Mouse (Mus musculus): ENCODE data around the gene Cadm1. TPM values are rescaled to one million over a fixed set of nuclear protein-coding genes. Genes with fewer than 3 reads are reported as not detected.

Gene Cadm1
- polyA plus RNA-seq, 1 experiment from 2014 or later: 206 TPM

DNA sequence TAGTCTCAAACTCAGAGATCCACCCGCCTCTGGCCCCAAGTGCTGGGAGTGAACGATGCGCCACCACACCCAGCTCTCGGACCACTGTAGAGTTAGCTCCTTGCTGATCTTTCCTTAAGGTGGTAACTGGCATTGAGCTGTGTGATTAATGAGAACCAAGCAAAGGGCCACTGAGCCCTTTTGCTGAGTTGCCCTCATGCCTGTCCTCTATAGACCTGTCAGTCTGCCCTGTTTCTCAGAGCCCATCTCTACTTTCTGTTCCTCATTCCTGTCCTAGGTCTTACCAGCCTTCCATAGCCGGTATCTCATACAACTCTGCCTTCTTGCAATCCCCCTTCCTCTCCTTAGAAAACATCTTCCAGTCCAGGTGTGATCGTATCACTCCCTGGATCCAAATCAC is 242.8 kb downstream of the Cadm1 start:
- no peak overlapping the region for H3K4me2 ChIP-seq (ENCODE audit: low read length)
- WGBS: 94% methylated on average over 6 of the region's 6 CpGs
- peaks cover 19% of the 10 kb centered on the region for H3K4me1 ChIP-seq (ENCODE audit: control insufficient read depth, insufficient read depth, low read length)
- H3K4me3 ChIP-seq (ENCODE audit: low read depth, low read length): no peak overlapping the region
- H3K9ac ChIP-seq (ENCODE audit: low read length): no peak overlapping the region
- no peak overlapping the region for H3K27ac ChIP-seq (ENCODE audit: low read depth, low read length)
- ATAC-seq: no peak
- no peaks in the 10 kb centered on the region for H3K9me3 ChIP-seq (replicated peaks; ENCODE audit: control insufficient read depth, low read length)
- H3K36me3 ChIP-seq (ENCODE audit: control insufficient read depth, insufficient read depth, low read length): no peaks in the 10 kb centered on the region
- no peaks in the 10 kb centered on the region for H3K27me3 ChIP-seq (replicated peaks; ENCODE audit: control insufficient read depth, insufficient read depth, low read length)
- DNase-seq (ENCODE audit: low spot score): no peak

DNA sequence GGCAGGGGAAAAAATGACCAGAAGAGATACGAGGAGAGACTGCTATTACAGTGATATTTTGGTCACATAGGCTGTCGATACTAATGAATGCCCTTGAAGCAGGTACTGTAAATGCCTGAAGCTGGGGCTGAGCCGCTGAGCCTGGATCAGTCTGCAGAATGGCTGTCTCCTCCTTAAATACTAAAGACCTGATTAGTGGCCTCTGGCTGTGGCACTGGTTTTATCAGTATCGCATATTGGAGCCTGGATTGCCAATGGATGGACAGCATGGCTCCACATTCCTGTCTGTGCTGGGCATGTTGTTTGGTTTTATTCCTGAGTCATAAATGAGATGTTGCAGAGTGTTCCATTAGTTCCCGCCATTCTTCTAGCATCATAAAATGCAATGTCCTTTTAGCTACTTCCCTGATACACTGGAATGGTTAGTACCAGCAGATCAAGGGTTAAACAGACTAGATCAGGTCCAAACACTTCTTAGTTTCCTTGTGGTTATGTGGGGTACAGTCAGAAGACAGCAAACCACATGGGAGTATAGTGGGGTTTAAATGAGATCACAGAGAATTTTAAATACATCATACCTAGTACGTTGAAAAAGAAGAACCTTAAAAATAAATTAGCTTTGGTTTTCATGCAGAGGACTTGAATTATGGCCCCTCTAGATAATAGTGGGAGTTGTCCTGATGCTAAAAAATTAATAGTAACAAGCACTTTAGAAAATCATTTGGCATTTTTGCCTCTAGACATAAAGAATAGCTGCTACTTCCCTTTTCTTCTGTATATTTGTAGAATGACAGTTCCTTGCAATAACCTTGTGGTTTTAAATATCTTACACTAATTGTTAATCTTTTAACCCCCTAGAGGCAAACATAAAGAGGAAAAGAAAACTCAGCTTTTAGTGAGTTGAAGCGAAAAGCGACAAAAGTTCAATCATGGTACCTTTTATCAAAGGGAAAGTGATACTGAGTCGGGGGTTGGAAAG is 247.3 kb downstream of the Cadm1 start:
- Histone ChIP-seq H3K9me3 (replicated peaks; ENCODE audit: control insufficient read depth, low read length) (no peaks in the 10 kb centered on the region), H3K27me3 (replicated peaks; ENCODE audit: control insufficient read depth, insufficient read depth, low read length) (no peaks in the 10 kb centered on the region), H3K4me2 (ENCODE audit: low read length) (no peak overlapping the region), H3K9ac (ENCODE audit: low read length) (no peak overlapping the region), H3K4me1 (ENCODE audit: control insufficient read depth, insufficient read depth, low read length) (peaks cover 29% of the 10 kb centered on the region), H3K4me3 (ENCODE audit: low read depth, low read length) (no peak overlapping the region), H3K36me3 (ENCODE audit: control insufficient read depth, insufficient read depth, low read length) (no peaks in the 10 kb centered on the region), H3K27ac (ENCODE audit: low read depth, low read length) (no peak overlapping the region)
- DNase-seq (ENCODE audit: low spot score): no peak
- no peak for ATAC-seq
- WGBS: 74% methylated on average over 9 of the region's 9 CpGs

DNA sequence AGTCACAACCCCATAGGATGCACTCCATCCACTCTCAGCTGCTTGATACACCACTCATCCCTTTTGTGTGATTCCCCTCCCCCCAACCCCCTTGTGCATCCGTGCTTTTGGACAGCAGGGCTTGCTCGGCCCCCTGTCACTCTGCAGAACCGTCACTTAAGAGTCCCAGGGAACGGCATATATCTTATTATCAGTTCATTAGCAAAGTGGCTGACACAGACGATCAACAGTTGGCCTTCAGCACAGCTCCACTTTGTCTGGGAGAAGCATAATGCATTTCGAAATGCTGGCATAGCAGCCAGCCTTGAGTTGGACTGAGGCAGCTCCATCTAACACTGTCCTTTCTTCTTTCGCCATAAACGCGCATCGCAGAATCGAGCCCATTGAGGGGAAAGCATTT is 248.5 kb downstream of the Cadm1 start:
- Histone ChIP-seq H3K27me3 (replicated peaks; ENCODE audit: control insufficient read depth, insufficient read depth, low read length) (no peaks in the 10 kb centered on the region), H3K4me1 (ENCODE audit: control insufficient read depth, insufficient read depth, low read length) (peaks cover 29% of the 10 kb centered on the region), H3K27ac (ENCODE audit: low read depth, low read length) (peak overlapping the region; percentile 33; the same call in 1 of the 2 replicates), H3K9me3 (replicated peaks; ENCODE audit: control insufficient read depth, low read length) (no peaks in the 10 kb centered on the region), H3K4me2 (ENCODE audit: low read length) (no peak overlapping the region), H3K9ac (ENCODE audit: low read length) (no peak overlapping the region), H3K36me3 (ENCODE audit: control insufficient read depth, insufficient read depth, low read length) (no peaks in the 10 kb centered on the region), H3K4me3 (ENCODE audit: low read depth, low read length) (no peak overlapping the region)
- ATAC-seq (peak; percentile 32; the same call in 1 of the 2 replicates), DNase-seq (ENCODE audit: low spot score) (peak; percentile 69)
- WGBS: 28% methylated on average over 11 of the region's 11 CpGs

DNA sequence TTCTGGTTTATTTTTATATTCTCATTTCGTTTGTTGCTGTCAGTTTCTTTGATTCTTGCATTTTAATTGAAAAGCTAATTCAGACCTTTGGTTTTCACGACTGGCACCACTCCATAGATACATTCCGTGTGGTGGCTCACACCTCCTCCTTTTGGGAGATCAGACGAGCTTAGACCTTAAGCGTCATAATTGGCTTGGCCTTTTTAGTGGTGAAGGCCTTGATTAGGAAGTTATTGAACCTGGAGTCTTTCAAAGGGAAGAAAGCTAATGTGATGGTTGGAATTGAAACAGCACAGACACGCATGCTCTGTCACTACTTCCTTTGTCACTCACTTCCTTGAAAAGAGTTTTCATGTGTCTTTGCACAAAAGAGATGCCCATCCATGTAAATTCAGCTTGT is 249.3 kb downstream of the Cadm1 start:
- ATAC-seq (no peak), DNase-seq (ENCODE audit: low spot score) (peak; percentile 55)
- Histone ChIP-seq H3K4me3 (ENCODE audit: low read depth, low read length) (no peak overlapping the region), H3K27me3 (replicated peaks; ENCODE audit: control insufficient read depth, insufficient read depth, low read length) (no peaks in the 10 kb centered on the region), H3K9me3 (replicated peaks; ENCODE audit: control insufficient read depth, low read length) (no peaks in the 10 kb centered on the region), H3K4me1 (ENCODE audit: control insufficient read depth, insufficient read depth, low read length) (peaks cover 29% of the 10 kb centered on the region), H3K36me3 (ENCODE audit: control insufficient read depth, insufficient read depth, low read length) (no peaks in the 10 kb centered on the region), H3K27ac (ENCODE audit: low read depth, low read length) (no peak overlapping the region), H3K4me2 (ENCODE audit: low read length) (no peak overlapping the region), H3K9ac (ENCODE audit: low read length) (no peak overlapping the region)
- WGBS: 8% methylated on average over 6 of the region's 6 CpGs

DNA sequence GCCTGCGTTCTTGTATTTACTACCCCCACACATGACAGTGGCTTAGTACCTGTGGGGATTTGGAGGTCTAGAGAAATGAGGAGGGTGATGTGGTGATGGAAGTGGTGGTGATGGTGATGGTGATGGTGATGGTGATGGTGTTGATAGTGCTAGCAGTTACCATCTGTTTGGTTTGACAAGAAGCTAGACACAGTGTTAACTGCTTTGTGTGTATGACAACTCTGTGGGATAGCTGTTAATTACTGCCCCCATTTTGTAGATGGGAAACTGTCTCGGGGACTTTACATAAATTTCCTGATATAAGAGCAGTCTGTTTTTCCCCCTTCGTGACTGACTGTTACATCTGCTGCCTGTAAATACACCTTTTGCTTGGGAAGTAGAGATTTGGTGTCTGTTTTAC is 256.7 kb downstream of the Cadm1 start:
- Histone ChIP-seq H3K9me3 (replicated peaks; ENCODE audit: control insufficient read depth, low read length) (no peaks in the 10 kb centered on the region), H3K36me3 (ENCODE audit: control insufficient read depth, insufficient read depth, low read length) (peaks cover 16% of the 10 kb centered on the region), H3K4me1 (ENCODE audit: control insufficient read depth, insufficient read depth, low read length) (peaks cover 7% of the 10 kb centered on the region; the same call in 1 of the 2 replicates), H3K4me2 (ENCODE audit: low read length) (no peak overlapping the region), H3K27ac (ENCODE audit: low read depth, low read length) (no peak overlapping the region), H3K4me3 (ENCODE audit: low read depth, low read length) (no peak overlapping the region), H3K9ac (ENCODE audit: low read length) (no peak overlapping the region), H3K27me3 (replicated peaks; ENCODE audit: control insufficient read depth, insufficient read depth, low read length) (no peaks in the 10 kb centered on the region)
- ATAC-seq: peak; percentile 65; the same call in 1 of the 2 replicates
- DNase-seq (ENCODE audit: low spot score): peak; percentile 54
- 55% methylated on average over 3 of the region's 3 CpGs for WGBS

DNA sequence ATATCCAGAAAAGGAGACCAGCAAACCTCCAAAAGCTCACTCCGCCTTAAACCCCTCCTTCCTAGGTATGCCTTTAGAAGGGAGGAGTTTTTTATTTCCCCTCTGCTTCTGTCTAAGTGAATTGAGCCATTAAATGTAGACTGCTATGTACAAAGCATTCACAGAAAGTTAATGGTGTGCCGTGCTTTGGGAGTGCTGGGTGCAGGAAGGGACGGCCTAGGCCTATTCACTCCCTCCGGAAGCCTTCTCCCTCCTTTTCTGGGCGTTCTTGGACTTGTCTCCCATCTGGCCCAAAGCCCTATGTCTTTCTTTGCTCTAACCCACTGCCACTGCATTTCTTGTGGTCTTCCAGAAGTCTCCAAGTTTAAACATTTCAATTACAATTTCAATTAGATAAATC is 268.5 kb downstream of the Cadm1 start:
- 38% methylated on average over 5 of the region's 5 CpGs for WGBS
- H3K4me3 ChIP-seq (ENCODE audit: low read depth, low read length): no peak overlapping the region
- ATAC-seq (peak; percentile 52), DNase-seq (ENCODE audit: low spot score) (peak; percentile 47)
- peaks cover 25% of the 10 kb centered on the region for H3K36me3 ChIP-seq (ENCODE audit: control insufficient read depth, insufficient read depth, low read length)
- no peak overlapping the region for H3K4me2 ChIP-seq (ENCODE audit: low read length)
- peaks cover 3% of the 10 kb centered on the region; the same call in 1 of the 2 replicates for H3K4me1 ChIP-seq (ENCODE audit: control insufficient read depth, insufficient read depth, low read length)
- no peak overlapping the region for H3K27ac ChIP-seq (ENCODE audit: low read depth, low read length)
- no peaks in the 10 kb centered on the region for H3K27me3 ChIP-seq (replicated peaks; ENCODE audit: control insufficient read depth, insufficient read depth, low read length)
- H3K9ac ChIP-seq (ENCODE audit: low read length): no peak overlapping the region
- no peaks in the 10 kb centered on the region for H3K9me3 ChIP-seq (replicated peaks; ENCODE audit: control insufficient read depth, low read length)

DNA sequence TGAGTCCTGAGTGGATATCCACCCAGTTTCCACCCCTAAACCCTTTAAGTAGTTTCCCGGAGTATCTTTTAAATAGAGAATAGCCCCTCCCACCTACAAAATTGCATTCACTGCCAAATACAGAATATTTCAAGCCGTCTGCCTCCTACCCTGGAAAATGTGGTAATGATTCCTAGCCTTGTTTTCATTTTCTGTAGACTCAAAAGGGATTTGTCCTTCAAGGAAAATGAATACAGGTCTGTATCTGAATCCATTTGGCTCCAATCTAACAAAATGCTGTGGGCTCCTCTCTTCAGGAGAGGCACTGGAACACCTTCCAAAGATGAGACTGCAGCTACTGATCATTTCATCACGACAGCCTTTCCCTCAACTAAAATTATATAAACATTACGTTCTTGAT is 271.3 kb downstream of the Cadm1 start:
- H3K36me3 ChIP-seq (ENCODE audit: control insufficient read depth, insufficient read depth, low read length): peaks cover 15% of the 10 kb centered on the region
- DNase-seq (ENCODE audit: low spot score) (no peak), ATAC-seq (no peak)
- no peak overlapping the region for H3K4me2 ChIP-seq (ENCODE audit: low read length)
- H3K27me3 ChIP-seq (replicated peaks; ENCODE audit: control insufficient read depth, insufficient read depth, low read length): 0 out of 2 replicates have a peak, but pooled peaks cover 2% of the 10 kb centered on the region
- no peaks in the 10 kb centered on the region for H3K9me3 ChIP-seq (replicated peaks; ENCODE audit: control insufficient read depth, low read length)
- no peak overlapping the region for H3K4me3 ChIP-seq (ENCODE audit: low read depth, low read length)
- peaks cover 6% of the 10 kb centered on the region; the same call in 1 of the 2 replicates for H3K4me1 ChIP-seq (ENCODE audit: control insufficient read depth, insufficient read depth, low read length)
- 61% methylated on average over 4 of the region's 4 CpGs for WGBS
- no peak overlapping the region for H3K27ac ChIP-seq (ENCODE audit: low read depth, low read length)
- no peak overlapping the region for H3K9ac ChIP-seq (ENCODE audit: low read length)

DNA sequence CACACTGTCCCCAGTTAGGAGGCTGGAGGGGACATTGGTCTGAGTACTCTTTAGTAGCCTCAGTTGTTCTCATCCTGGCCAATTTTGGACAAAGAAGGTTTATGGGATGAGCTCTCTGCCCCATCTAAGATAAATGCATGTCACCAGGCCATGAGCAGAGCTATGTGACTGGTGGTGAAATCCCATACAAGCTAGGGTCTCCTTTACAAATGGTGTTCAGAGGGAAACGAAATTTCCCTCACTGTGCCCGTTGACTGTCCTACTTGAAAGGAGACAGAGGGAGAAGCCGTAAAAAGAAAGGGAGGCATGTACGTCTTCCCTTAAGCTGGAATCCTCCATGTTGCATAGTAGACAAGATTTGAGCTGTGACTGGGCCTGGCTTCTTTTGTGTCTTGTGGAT is 272.6 kb downstream of the Cadm1 start:
- Histone ChIP-seq H3K4me2 (ENCODE audit: low read length) (no peak overlapping the region), H3K27me3 (replicated peaks; ENCODE audit: control insufficient read depth, insufficient read depth, low read length) (0 out of 2 replicates have a peak, but pooled peaks cover 2% of the 10 kb centered on the region), H3K36me3 (ENCODE audit: control insufficient read depth, insufficient read depth, low read length) (peaks cover 15% of the 10 kb centered on the region), H3K4me1 (ENCODE audit: control insufficient read depth, insufficient read depth, low read length) (peaks cover 6% of the 10 kb centered on the region; the same call in 1 of the 2 replicates), H3K27ac (ENCODE audit: low read depth, low read length) (no peak overlapping the region), H3K9ac (ENCODE audit: low read length) (no peak overlapping the region), H3K9me3 (replicated peaks; ENCODE audit: control insufficient read depth, low read length) (no peaks in the 10 kb centered on the region), H3K4me3 (ENCODE audit: low read depth, low read length) (no peak overlapping the region)
- ATAC-seq (no peak), DNase-seq (ENCODE audit: low spot score) (no peak)
- 53% methylated on average over 4 of the region's 4 CpGs for WGBS
